Mouse (Mus musculus) ovary, postnatal 10 days (tissue): ENCODE measurements at regions not wholly inside any gene's neighbourhood (a gene's known extent, or its start where the extent isn't known, plus 50 kb on each side); places are given as distances from the start of the nearest gene placed in this dataset.
"Not testable (repeated sequence)": the region's sequence is repeated elsewhere in the genome, so short reads cannot be mapped to it uniquely, and the experiment has no call there.

ENCODE experiments used
- DNase-seq: peaks from one replicate; pipeline ENCODE4 v3.0.0; 2022; ENCODE audit warnings: low spot score

GRCm38 (mm10) chr16:15157852-15158251 is 159.4 kb upstream of the Gm21897 start:
- DNase-seq: no peak

- DNase-seq: no peak
Observed at GRCm38 (mm10) chr16:15175516-15175915, 141.7 kb upstream of the Gm21897 start.

GRCm38 (mm10) chr16:15185714-15186113 is 131.5 kb upstream of the Gm21897 start:
- DNase-seq: no peak

- no peak for DNase-seq
Observed at GRCm38 (mm10) chr16:15194926-15195711, 122.1 kb upstream of the Gm21897 start.

GRCm38 (mm10) chr16:15195931-15196330 is 121.3 kb upstream of the Gm21897 start:
- DNase-seq: not testable (repeated sequence)

GRCm38 (mm10) chr16:15196855-15197254 is 120.4 kb upstream of the Gm21897 start:
- DNase-seq: no peak

GRCm38 (mm10) chr16:15215921-15216320 is 101.3 kb upstream of the Gm21897 start:
- no peak for DNase-seq

GRCm38 (mm10) chr16:15220961-15221547 is 96.2 kb upstream of the Gm21897 start:
- DNase-seq: no peak

- no peak for DNase-seq
Observed at GRCm38 (mm10) chr16:15237836-15238235, 79.4 kb upstream of the Gm21897 start.

- DNase-seq: no peak
Observed at GRCm38 (mm10) chr16:15238449-15238848, 78.8 kb upstream of the Gm21897 start.

GRCm38 (mm10) chr16:15250186-15250585 is 67.1 kb upstream of the Gm21897 start:
- no peak for DNase-seq

GRCm38 (mm10) chr16:15251686-15252085 is 65.6 kb upstream of the Gm21897 start:
- no peak for DNase-seq

GRCm38 (mm10) chr16:15252666-15253347 is 64.5 kb upstream of the Gm21897 start:
- DNase-seq: no peak

- DNase-seq: no peak
Observed at GRCm38 (mm10) chr16:15253348-15253693, 63.9 kb upstream of the Gm21897 start.

- no peak for DNase-seq
Observed at GRCm38 (mm10) chr16:15254669-15255068, 62.6 kb upstream of the Gm21897 start.

GRCm38 (mm10) chr16:15259474-15259873 is 57.8 kb upstream of the Gm21897 start:
- no peak for DNase-seq

GRCm38 (mm10) chr16:15260069-15260468 is 57.2 kb upstream of the Gm21897 start:
- no peak for DNase-seq
